Mouse (Mus musculus): ENCODE data around the gene Tktl2.

Gene Tktl2

DNA sequence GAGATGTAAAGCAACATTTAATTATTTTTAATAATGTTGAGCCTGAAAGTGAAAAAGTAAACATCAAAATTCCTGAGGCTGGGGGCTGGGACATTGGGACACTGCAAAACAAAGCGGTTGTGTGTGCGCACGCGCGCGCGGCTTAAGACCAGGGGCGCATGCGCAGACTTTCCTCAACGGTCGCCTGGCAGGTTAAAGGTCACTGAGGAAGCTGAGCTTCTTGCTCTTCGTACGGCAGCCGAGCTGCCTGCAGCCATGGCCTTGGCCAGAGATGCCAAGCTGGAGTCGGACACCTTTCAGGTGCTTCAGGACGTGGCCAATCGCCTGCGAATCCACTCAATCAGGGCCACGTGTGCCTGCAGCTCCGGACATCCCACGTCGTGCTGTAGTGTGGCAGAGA is at the start of gene Tktl2:
Gene Tktl2, plus strand, starts transcription at position 220 of the 400 bp plus-strand sequence.
- ChIA-PET CTCF (interaction anchor here in 3 of 4 experiments (0.6 to 1.2 kb wide), 3 partner anchors 14 to 1914 kb away, joined by 3 to 5 read pairs (median 3); no protein-coding TSS in a partner anchor), POLR2A (interaction anchor here in 3 of 4 experiments (0.6 to 1.2 kb wide), 3 partner anchors 24 to 1081 kb away, joined by 3 read pairs; partner anchors contain the start of gene Tma16 (in 1 of the 3))

DNA sequence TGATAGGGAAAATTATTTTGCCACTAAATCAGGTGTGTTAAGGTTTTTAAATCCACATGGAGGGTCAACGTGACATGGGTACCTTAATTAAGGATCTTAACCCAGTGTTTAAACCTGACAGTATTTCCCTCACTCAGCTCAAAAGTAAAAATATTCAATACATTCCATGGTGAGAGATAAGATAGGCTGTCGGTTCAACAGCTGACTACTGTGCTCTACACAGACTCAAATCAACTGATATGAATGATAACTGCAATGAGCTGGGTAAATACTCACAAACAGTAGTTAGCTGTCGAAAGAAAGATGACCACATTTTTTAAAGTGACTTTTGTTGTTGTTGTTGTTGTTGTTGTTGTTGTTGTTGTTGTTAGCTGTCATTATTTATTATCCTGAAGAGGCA is 41.7 kb upstream of the Tktl2 start:
- CTCF ChIA-PET = interaction anchor here in 1 of 4 experiments (0.7 kb wide), 1 partner anchor 593 kb away, joined by 3 read pairs; no protein-coding TSS in a partner anchor

DNA sequence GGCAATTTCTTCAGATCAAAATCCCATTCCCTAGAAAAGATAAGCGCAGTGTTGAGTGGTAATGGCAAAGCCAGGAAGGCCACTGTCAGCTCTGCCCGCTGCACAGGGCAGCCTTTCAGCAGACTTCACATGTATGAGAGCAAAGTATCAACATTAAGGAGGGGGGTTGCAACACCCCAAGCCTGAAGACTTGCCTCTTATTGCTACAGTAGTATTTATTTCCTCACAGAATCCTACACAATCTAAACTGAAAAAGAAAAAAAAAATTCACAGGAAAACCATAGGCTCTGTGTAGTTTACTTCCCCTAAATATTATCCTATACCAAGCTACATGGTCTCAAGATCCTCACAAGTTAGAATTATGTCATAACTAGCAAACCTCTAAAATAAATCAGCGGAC is 34.7 kb upstream of the Tktl2 start:
- CTCF ChIA-PET = interaction anchor here in 1 of 4 experiments (0.6 kb wide), 1 partner anchor 1454 kb away, joined by 3 read pairs; no protein-coding TSS in a partner anchor
- POLR2A ChIA-PET = interaction anchor here in 2 of 4 experiments (1.0 to 2.6 kb wide), 3 partner anchors 9 to 18 kb away, joined by 3 to 11 read pairs (median 5); partner anchors contain the start of gene Tma16 (in 2 of the 2)

More for the DNA sequence above, 41.7 kb upstream of the Tktl2 start:
- POLR2A ChIA-PET = interaction anchor here in 2 of 4 experiments (1.4 to 6.4 kb wide), 3 partner anchors 9 to 15 kb away, joined by 5 to 96 read pairs (median 34); partner anchors contain the start of gene Tma16 (in 2 of the 2)

DNA sequence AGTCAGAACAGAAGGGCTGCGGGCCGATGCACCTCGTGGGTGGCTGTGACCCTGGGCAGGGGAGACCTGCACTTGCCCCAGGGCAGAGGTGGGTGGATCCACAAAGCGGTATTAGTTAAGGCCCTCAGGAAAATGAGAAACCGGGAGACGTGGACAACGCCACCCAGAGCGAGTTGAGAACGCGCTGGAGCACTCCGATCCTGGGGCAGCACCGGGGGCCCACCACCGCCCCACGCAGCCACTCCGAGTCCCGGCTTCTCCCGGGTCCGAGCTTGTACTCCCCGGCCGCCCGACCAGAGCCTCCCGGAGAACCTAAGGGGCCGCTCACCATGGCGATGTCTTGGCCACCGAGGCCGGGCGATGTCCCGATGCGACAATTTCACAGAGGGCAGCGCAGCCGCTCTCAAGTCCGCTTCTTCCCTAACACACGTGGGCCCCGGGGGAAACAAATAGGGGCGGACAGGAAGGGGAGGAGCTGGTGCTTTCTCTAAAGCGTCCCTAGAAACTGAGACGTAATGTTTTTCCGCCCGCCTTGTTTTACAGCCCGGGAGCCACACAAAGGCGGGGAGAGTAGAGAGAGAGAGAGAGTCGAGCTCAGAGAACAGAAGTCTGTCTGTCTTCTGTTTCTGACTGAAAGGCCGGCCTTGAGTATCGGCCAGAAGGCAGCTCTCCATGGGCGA is 25.3 kb upstream of the Tktl2 start, which contains the start of gene Tma16:
Gene Tma16, minus strand, starts transcription at position 447 of the 680 bp plus-strand sequence.
- ChIA-PET POLR2A (interaction anchor here (0.6 to 7.0 kb wide), 23 partner anchors 8 to 1539 kb away, joined by 3 to 96 read pairs (median 4); partner anchors contain the start of gene Tmem192 (in 1 of the 4)), CTCF (interaction anchor here in 2 of 4 experiments (0.7 to 1.5 kb wide), 5 partner anchors 10 to 29 kb away, joined by 3 to 6 read pairs (median 5); no protein-coding TSS in a partner anchor)

DNA sequence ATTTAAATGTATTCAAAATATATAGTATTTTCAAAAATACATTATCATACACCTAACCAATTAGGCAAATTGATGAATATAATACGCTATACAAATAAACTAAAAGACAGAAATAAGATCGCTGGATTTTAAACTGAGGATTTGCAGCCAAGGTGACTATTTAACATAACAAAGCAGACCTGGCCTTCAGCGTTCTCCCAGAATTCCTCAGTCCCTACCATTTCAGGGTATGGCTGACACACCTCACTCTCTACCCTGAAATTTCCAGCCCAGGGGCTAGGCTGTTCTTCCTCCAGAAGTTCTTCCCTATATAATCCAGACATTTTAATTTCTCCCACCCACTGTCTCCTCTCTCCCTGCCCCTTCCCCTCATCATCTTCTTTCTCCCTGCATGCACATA is 23.0 kb upstream of the Tktl2 start:
- ChIA-PET CTCF (no interaction called here), POLR2A (interaction anchor here in 1 of 4 experiments (0.7 kb wide), 1 partner anchor 811 kb away, joined by 4 read pairs; no protein-coding TSS in a partner anchor)

DNA sequence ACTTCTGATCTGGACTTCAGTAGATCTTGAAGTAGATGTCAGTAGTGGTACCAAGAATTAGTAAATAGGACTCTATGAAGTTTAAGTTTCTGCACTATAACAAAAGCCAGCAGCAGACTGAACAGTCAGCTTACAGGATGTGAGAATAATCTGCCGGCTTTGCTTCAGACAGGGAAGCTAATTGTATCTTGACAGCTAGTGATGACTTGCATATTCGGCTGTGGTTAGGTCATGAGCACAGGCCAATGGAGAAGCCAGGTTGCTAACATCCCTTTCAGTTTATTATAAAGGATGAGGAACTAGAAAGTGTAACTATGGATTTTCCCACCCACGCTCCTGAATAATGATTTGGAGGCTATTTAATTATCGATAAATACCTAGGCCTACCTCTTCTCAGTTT is 20.9 kb upstream of the Tktl2 start:
- POLR2A ChIA-PET = interaction anchor here in 3 of 4 experiments (0.5 to 1.3 kb wide), 3 partner anchors 8 to 48 kb away, joined by 3 to 4 read pairs (median 3); no protein-coding TSS in a partner anchor
- CTCF ChIA-PET = no interaction called here

DNA sequence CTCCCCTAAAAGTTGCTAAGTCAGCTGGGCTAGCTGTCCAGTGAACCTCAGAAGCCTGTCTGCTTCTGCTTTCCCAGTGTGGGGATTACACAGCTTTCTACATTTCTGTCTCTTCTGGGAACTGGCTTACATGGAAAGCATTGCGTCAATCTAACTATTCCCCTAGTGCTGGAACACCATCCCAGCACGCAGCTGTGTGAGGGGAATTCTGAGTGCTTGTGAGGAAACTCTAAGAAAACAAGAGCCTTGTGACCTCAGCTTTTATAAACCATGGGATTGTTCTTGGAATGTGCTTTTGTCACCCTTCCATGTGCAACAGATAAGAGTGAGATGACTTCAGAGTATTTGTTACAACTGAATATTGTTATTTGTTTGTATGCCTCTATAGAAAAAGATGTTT is 17.1 kb upstream of the Tktl2 start:
- CTCF ChIA-PET = interaction anchor here in 1 of 4 experiments (0.6 kb wide), 1 partner anchor 37 kb away, joined by 3 read pairs; no protein-coding TSS in a partner anchor
- POLR2A ChIA-PET = no interaction called here

DNA sequence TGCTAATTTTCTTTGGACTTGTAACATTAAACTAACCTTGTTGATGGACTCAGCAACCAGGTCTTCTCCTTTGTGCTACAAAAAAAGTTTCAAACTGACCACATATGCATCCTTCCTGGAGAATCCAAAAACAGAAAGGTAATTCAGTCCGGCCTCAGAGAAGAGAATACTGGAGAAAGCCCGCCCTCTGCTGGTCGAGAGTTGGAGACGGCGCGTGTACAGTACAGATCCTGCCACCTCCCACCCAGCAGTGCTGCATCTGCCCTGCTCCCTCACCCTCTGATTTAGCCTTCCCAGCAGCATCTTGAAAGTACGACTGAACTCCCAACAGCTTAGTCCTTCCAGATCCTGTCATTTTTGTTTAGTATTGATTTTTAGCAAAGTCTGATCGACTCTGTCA is 15.8 kb upstream of the Tktl2 start:
- CTCF ChIA-PET = interaction anchor here in 1 of 4 experiments (1.0 to 1.2 kb wide), 2 partner anchors 9 to 49 kb away, joined by 4 to 5 read pairs; partner anchors contain the start of gene Tma16
- POLR2A ChIA-PET = interaction anchor here in 1 of 4 experiments (0.7 to 0.8 kb wide), 2 partner anchors 9 to 35 kb away, joined by 3 read pairs; partner anchors contain the start of gene Tma16

DNA sequence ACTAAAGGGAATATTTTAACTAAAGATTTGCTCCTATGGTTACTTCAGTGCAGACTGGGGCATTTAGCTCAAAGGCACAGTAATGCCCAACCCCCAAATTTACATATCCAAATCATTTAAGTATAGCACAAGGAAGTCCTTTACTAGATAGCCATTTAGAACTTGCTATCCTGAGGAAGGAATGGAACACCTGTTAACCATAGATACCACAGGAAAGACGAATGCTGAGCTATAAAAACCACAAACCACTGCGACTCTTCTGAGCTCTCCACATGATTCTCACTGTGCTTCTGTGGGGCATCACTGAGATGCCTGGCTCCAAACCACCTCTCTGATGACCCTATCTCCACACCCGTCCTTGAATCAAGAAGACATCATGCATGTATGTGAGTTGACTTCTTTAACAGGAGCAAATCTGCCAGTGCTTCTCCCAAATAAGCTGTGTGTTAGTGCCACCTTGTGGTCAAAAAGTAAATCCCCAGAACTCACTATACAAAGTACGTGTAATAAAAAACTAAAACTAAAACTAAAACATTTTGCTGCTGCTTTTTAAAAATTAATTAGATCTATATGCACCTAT is 14.5 kb upstream of the Tktl2 start:
- POLR2A ChIA-PET = interaction anchor here in 3 of 4 experiments (0.7 to 1.7 kb wide), 6 partner anchors 10 to 42 kb away, joined by 3 to 6 read pairs (median 4); partner anchors contain the start of gene Tma16 (in 3 of the 3)
- CTCF ChIA-PET = interaction anchor here (0.6 to 2.1 kb wide), 27 partner anchors 9 to 1512 kb away, joined by 3 to 14 read pairs (median 4); partner anchors contain the start of genes Tktl2 (in 2 of the 4) and Tma16 (in 2 of the 4)

DNA sequence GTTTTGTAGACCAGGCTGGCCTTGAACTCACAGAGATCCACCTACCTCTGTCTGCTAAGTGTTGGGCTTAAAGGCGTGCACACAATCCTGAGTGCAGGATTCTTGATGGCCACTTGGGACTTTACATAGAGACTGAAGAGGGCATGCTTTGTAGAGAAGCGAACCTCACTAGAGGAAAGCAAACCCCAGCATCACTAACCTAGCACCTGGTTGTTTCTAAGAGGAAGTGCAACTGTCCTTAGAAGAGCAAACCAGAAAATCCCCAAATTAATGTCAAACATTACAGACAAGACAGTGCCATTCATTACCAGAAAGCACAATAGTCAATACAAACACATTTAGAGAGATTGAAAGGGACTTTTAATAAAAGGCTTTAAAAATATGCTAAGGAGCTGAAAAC is 8.2 kb upstream of the Tktl2 start:
- ChIA-PET CTCF (no interaction called here), POLR2A (no interaction called here)

DNA sequence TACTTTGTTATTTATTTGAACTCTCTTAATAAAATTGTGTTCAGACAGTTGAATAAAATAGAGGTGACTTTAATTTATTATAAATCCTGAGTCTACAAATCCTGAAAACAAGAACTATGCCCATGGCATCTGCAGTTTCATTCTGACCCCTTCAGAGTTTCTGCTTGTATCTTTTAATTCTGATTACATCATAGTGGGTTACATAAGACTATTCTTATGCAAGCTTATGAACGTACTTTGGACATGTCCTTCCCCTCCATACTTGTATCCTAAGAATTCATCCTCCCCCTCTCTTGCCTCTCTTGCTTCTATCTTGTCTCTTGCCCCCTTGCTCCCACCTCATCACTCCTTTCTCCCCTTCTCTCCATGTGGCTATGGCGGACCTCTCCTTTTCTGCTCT is 7.6 kb downstream of the Tktl2 start:
- ChIA-PET CTCF (no interaction called here), POLR2A (interaction anchor here in 1 of 4 experiments (0.9 kb wide), 1 partner anchor 72 kb away, joined by 3 read pairs; no protein-coding TSS in a partner anchor)

DNA sequence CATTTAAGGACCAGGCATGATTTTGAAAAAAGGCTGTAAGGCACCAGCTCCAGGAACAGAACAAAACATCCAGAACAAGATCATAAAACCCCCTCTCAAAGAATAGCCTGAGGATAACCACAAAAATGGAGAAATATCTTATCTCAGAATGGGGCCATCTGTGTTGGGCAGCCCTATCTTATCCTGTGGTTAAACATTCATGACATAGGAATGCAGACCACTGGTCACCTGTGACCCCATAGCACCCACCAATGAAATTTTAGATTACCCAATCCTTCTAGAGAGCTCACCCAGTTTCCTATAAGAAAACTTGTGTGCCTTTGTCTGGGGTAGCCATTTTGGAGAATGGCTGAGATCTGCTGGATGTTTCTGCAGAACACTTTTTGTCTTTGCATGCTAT is 9.0 kb downstream of the Tktl2 start:
- CTCF ChIA-PET = interaction anchor here in 1 of 4 experiments (0.6 kb wide), 1 partner anchor 208 kb away, joined by 3 read pairs; no protein-coding TSS in a partner anchor
- POLR2A ChIA-PET = no interaction called here

DNA sequence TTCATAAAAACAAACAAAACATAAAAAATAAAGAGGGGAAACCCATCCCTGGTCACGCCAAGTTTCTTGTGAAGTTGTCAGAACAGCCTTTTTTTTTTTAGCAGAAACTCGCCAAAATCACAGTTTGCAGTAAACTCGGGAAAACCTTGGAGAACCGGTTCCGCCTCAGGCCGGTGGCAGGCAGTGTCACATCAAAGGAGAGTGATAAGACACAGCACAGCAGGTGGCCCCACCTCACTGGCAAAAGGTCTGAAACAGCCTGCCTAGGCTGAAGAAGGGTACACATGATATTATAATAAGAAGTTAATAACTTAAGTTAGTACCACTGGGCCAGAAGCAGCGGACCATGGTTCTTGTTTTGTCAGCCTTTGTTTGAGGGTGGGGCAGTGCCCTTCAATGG is 38.5 kb downstream of the Tktl2 start:
- POLR2A ChIA-PET = no interaction called here
- CTCF ChIA-PET = no interaction called here
